Mouse (Mus musculus): ENCODE measurements around the gene Cbx4. TPM values are rescaled to one million over a fixed set of nuclear protein-coding genes. Genes with fewer than 3 reads are reported as not detected.

Cbx4 gene
- polyA plus RNA-seq, 1 experiment from 2014 or later = 13.8 TPM

GRCm38 (mm10) chr11:119098202-119098601, 12.2 kb upstream of the Cbx4 start:
- Histone ChIP-seq H3K9ac (no peak overlapping the region), H3K27me3 (ENCODE audit: insufficient read depth, low read length) (no peaks in the 10 kb centered on the region), H3K36me3 (ENCODE audit: insufficient read depth) (no peaks in the 10 kb centered on the region), H3K4me2 (no peak overlapping the region), H3K4me3 (ENCODE audit: low read depth, low read length) (no peak overlapping the region), H3K4me1 (ENCODE audit: insufficient read depth) (no peaks in the 10 kb centered on the region), H3K9me3 (ENCODE audit: low read depth, low read length) (no peaks in the 10 kb centered on the region), H3K27ac (ENCODE audit: low read depth) (no peak overlapping the region)
- ATAC-seq (ENCODE audit: insufficient read depth) = no peak
- DNase-seq = no peak
- WGBS = 60% methylated on average over 4 of the region's 4 CpGs
- TF ChIP-seq CTCF (IDR thresholded peaks at IDR 0.05; ENCODE audit: low read depth) = no peak

DNA sequence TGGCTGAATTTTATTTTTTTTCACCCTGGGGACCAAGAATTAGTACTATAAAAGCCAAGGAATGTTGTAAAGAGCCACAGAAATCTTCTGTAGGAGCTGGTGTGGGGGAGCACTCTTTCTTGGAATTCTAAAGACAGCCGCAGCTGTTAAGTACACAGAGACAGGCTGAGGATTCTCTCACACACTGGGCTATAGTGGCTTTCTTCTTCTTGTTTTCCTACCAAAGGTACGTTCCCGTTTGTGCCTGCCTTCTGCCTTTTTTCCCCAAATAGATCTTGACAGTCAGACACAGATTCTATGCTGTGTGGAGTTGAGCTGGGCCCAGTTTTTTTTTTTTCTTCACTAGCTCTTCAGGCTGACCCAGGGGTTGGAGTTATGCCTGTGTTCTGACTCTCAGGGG, 9.4 kb upstream of the Cbx4 start:
- Histone ChIP-seq H3K4me3 (ENCODE audit: low read depth, low read length) (no peak overlapping the region), H3K4me2 (no peak overlapping the region), H3K4me1 (ENCODE audit: insufficient read depth) (no peaks in the 10 kb centered on the region), H3K9ac (no peak overlapping the region), H3K9me3 (ENCODE audit: low read depth, low read length) (no peaks in the 10 kb centered on the region), H3K27me3 (ENCODE audit: insufficient read depth, low read length) (no peaks in the 10 kb centered on the region; the same call in 1 of the 2 replicates), H3K27ac (ENCODE audit: low read depth) (no peak overlapping the region), H3K36me3 (ENCODE audit: insufficient read depth) (no peaks in the 10 kb centered on the region)
- no peak for TF ChIP-seq CTCF (IDR thresholded peaks at IDR 0.05; ENCODE audit: low read depth)
- DNase-seq (no peak), ATAC-seq (ENCODE audit: insufficient read depth) (no peak)
- 40% methylated on average over 3 of the region's 3 CpGs for WGBS

DNA sequence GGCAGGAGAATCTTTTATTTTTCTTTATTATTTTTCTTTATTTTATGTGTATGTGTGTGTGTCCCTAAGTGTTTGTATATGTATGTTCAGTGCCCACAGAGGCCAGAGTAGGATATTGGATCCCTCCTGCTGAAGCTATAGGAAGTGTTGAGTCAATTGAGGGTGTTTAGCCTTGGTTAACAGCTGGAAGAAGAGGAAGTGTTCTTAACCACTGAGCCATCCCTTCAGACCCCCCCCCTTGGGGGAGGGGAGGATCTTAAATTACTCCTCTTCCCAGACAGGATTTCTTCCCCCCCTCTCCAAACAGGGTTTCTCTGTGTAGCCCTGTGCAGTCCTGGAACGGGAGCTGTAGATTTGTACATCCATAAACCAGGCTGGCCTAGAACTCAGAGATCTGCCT, 7.3 kb upstream of the Cbx4 start:
- Histone ChIP-seq H3K4me2 (no peak overlapping the region), H3K9ac (no peak overlapping the region), H3K27ac (ENCODE audit: low read depth) (no peak overlapping the region), H3K9me3 (ENCODE audit: low read depth, low read length) (no peaks in the 10 kb centered on the region), H3K27me3 (ENCODE audit: insufficient read depth, low read length) (peaks cover 20% of the 10 kb centered on the region), H3K36me3 (ENCODE audit: insufficient read depth) (no peaks in the 10 kb centered on the region), H3K4me1 (ENCODE audit: insufficient read depth) (no peaks in the 10 kb centered on the region), H3K4me3 (ENCODE audit: low read depth, low read length) (no peak overlapping the region)
- DNase-seq = no peak
- WGBS = 48% methylated on average over 1 of the region's 1 CpGs
- no peak for TF ChIP-seq CTCF (IDR thresholded peaks at IDR 0.05; ENCODE audit: low read depth)
- ATAC-seq (ENCODE audit: insufficient read depth) = no peak

- TF ChIP-seq CTCF (IDR thresholded peaks at IDR 0.05; ENCODE audit: low read depth) = no peak
- no peak overlapping the region for H3K27ac ChIP-seq (ENCODE audit: low read depth)
- peak; percentile 72 for DNase-seq
- 44% methylated on average over 3 of the region's 3 CpGs for WGBS
- no peaks in the 10 kb centered on the region for H3K36me3 ChIP-seq (ENCODE audit: insufficient read depth)
- H3K4me3 ChIP-seq (ENCODE audit: low read depth, low read length) = no peak overlapping the region
- no peaks in the 10 kb centered on the region for H3K9me3 ChIP-seq (ENCODE audit: low read depth, low read length)
- H3K27me3 ChIP-seq (ENCODE audit: insufficient read depth, low read length) = peaks cover 31% of the 10 kb centered on the region
- no peak for ATAC-seq (ENCODE audit: insufficient read depth)
- no peak overlapping the region for H3K9ac ChIP-seq
- H3K4me2 ChIP-seq = no peak overlapping the region
- H3K4me1 ChIP-seq (ENCODE audit: insufficient read depth) = peaks cover 6% of the 10 kb centered on the region
Observed at GRCm38 (mm10) chr11:119092286-119092685, 6.3 kb upstream of the Cbx4 start.

- Histone ChIP-seq H3K9ac (no peak overlapping the region), H3K27ac (ENCODE audit: low read depth) (no peak overlapping the region), H3K4me1 (ENCODE audit: insufficient read depth) (peaks cover 9% of the 10 kb centered on the region), H3K36me3 (ENCODE audit: insufficient read depth) (no peaks in the 10 kb centered on the region), H3K9me3 (ENCODE audit: low read depth, low read length) (no peaks in the 10 kb centered on the region), H3K27me3 (ENCODE audit: insufficient read depth, low read length) (peaks cover 34% of the 10 kb centered on the region), H3K4me3 (ENCODE audit: low read depth, low read length) (peak overlapping the region; percentile 53), H3K4me2 (peak overlapping the region; percentile 94)
- ATAC-seq (ENCODE audit: insufficient read depth) = peak; percentile 19; the same call in 1 of the 2 replicates
- 10% methylated on average over 8 of the region's 8 CpGs for WGBS
- peak; percentile 83 for DNase-seq
- peak; percentile 92 for TF ChIP-seq CTCF (IDR thresholded peaks at IDR 0.05; ENCODE audit: low read depth)
Observed at GRCm38 (mm10) chr11:119091598-119091991, 5.6 kb upstream of the Cbx4 start.

DNA sequence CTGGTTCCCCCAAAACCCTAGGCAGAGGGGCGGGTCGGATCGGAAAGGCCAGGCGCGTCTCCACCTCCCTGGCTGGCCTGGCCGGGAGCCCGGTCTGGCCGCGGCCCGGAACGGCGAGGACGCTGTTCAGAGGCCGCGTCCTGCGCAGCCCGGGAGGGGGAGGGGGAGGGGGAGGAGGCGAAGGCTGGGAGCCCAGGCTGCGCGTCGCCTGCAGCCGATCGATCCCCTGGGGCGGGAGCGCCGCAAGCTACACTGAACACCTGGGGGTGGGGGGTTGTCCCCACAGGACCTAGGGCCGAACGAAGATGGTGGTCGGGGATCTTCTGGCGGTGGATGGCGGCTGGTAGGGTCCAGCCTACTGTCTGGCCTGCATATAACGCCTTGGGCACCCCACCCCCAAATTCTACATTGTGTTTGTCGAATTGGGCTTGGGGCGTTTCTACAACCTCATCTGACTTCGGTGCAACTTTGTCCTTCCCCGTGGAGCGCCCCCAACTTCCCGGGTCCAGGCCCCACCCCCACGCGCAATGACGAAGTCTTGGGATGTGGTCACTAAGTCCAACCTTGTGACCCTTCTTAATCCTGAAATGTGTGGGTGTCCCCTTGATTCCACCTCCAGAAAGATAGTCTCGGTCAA, 5.1 kb upstream of the Cbx4 start:
- peaks cover 9% of the 10 kb centered on the region for H3K4me1 ChIP-seq (ENCODE audit: insufficient read depth)
- H3K27ac ChIP-seq (ENCODE audit: low read depth) = peak overlapping the region; percentile 66; the same call in 1 of the 2 replicates

DNA sequence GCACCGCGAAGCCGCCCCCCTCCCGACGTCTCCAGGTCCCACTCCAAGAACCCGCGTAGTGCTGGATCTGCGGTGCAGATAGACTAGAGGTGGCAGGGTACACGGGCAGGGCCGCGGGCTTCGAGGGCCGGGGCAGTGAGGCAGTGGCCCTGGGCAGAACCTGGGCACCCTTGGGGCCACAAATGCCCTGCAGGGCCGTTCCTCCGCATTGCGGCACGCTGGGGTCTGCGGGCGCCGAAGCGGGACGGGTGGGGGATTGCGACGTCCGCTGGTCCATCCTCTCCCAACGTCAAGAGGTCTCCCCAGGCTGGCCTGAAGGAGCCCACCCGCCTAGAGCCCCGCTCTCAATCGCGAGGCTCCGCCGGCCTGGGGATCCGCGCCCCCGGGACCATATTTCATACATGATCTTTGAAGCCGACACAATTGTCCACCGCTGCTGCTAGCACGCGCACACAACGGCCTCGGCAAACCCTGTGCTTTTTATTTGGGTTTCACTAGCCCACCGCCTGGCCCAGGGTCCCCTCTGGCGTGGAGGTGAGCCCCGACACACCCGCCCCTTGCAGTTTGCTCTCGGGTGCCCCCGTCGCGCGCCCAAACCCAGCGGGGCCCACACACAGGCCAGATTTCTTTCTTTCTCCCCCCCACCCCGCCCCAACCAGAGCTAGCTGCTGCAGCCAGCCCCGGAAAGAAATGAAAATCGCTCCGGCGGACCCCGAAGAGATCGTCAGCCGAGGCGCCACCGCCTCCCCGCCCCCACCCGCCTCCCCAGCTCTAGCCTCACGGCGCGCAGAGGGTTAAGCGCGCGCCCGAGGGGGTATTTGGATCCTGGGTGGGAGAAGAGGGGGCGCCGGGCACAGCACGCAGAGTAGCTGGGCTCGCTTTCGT, 4.3 kb upstream of the Cbx4 start:
- H3K4me2 ChIP-seq = peak overlapping the region; percentile 94
- H3K4me3 ChIP-seq (ENCODE audit: low read depth, low read length) = peak overlapping the region; percentile 53
- ATAC-seq (ENCODE audit: insufficient read depth) (no peak), DNase-seq (peak; percentile 51)
- no peaks in the 10 kb centered on the region for H3K9me3 ChIP-seq (ENCODE audit: low read depth, low read length)
- H3K4me1 ChIP-seq (ENCODE audit: insufficient read depth) = peaks cover 9% of the 10 kb centered on the region
- WGBS = under 1% methylated on average over 74 of the region's 75 CpGs
- H3K9ac ChIP-seq = peak overlapping the region; percentile 64
- peak overlapping the region; percentile 66; the same call in 1 of the 2 replicates for H3K27ac ChIP-seq (ENCODE audit: low read depth)
- H3K36me3 ChIP-seq (ENCODE audit: insufficient read depth) = no peaks in the 10 kb centered on the region
- H3K27me3 ChIP-seq (ENCODE audit: insufficient read depth, low read length) = peaks cover 34% of the 10 kb centered on the region
- no peak for TF ChIP-seq CTCF (IDR thresholded peaks at IDR 0.05; ENCODE audit: low read depth)

More for the DNA sequence above, 5.1 kb upstream of the Cbx4 start:
- Histone ChIP-seq H3K9me3 (ENCODE audit: low read depth, low read length) (no peaks in the 10 kb centered on the region), H3K36me3 (ENCODE audit: insufficient read depth) (no peaks in the 10 kb centered on the region), H3K4me3 (ENCODE audit: low read depth, low read length) (peak overlapping the region; percentile 53), H3K4me2 (peak overlapping the region; percentile 94), H3K9ac (peak overlapping the region; percentile 64), H3K27me3 (ENCODE audit: insufficient read depth, low read length) (peaks cover 34% of the 10 kb centered on the region)
- WGBS = under 1% methylated on average over 41 of the region's 42 CpGs
- DNase-seq (peak; percentile 90), ATAC-seq (ENCODE audit: insufficient read depth) (peak; percentile 66)
- TF ChIP-seq CTCF (IDR thresholded peaks at IDR 0.05; ENCODE audit: low read depth) = no peak

Measured in lung, embryonic 14.5 days (tissue).